Mouse (Mus musculus) kidney, embryonic 15.5 days (tissue): ENCODE measurements around the gene Flot2. TPM values are rescaled to one million over a fixed set of nuclear protein-coding genes. Genes with fewer than 3 reads are reported as not detected.

Experiments used
- ATAC-seq: fragments of 200-750 bp; cut with Nextera tagmentation; replicated peaks from 2 replicates; pipeline ENCODE4 v1.8.0; 2017; ENCODE audit warnings: moderate TSS enrichment; ENCODE audit not compliant: low FRiP score
- H3K27ac ChIP-seq: fragments of 300-500 bp; sonication (generic); 2 replicates; pipeline ENCODE4 v1.5.1; 2015; ENCODE audit warnings: mild to moderate bottlenecking, inconsistent platforms
- H3K27me3 ChIP-seq: fragments of 300-500 bp; sonication (generic); 2 replicates; pipeline ENCODE4 v1.6.1; 2015; ENCODE audit warnings: inconsistent platforms
- H3K36me3 ChIP-seq: fragments of 300-500 bp; sonication (generic); 2 replicates; pipeline ENCODE4 v1.6.1; 2015; ENCODE audit warnings: inconsistent platforms
- H3K4me1 ChIP-seq: fragments of 300-500 bp; sonication (generic); 2 replicates; pipeline ENCODE4 v1.6.1; 2015; ENCODE audit warnings: inconsistent platforms
- H3K4me2 ChIP-seq: fragments of 300-500 bp; sonication (generic); 2 replicates; pipeline ENCODE4 v1.6.1; 2015; ENCODE audit warnings: moderate library complexity, mild to moderate bottlenecking, inconsistent platforms
- H3K4me3 ChIP-seq: fragments of 300-500 bp; sonication (generic); replicated peaks from 2 replicates; pipeline ENCODE4 v1.5.1; 2015; ENCODE audit warnings: mild to moderate bottlenecking, inconsistent platforms
- H3K9ac ChIP-seq: fragments of 300-500 bp; sonication (generic); 2 replicates; pipeline ENCODE4 v1.6.1; 2015; ENCODE audit warnings: mild to moderate bottlenecking, inconsistent platforms
- H3K9me3 ChIP-seq: fragments of 300-500 bp; sonication (generic); replicated peaks from 2 replicates; pipeline ENCODE4 v1.6.1; 2016; ENCODE audit warnings: inconsistent platforms
- WGBS: fragments of 180-500 bp; shearing (Covaris S2); methylation state at CpG from one replicate; pipeline ENCODE4 v1.1.7; 2015; ENCODE audit warnings: mixed read lengths; 5-methylcytosine and 5-hydroxymethylcytosine counted together
- polyA plus RNA-seq: library from polyadenylated mRNA; unstranded; fragments of >200 nt; fragmentation: Nextera tagmentation; extraction: Ambion mirVana; gene quantifications from 2 replicates; pipeline ENCODE4 v1.2.1, GENCODE M21; 2015

Flot2 gene
- polyA plus RNA-seq, 1 experiment from 2014 or later = 53.2 TPM

GRCm38 (mm10) chr11:78067566-78067965 lies 29.8 kb downstream of the Flot2 start:
- Histone ChIP-seq H3K4me3 (no peak overlapping the region), H3K27ac (no peak overlapping the region), H3K4me2 (no peak overlapping the region), H3K4me1 (no peaks in the 10 kb centered on the region), H3K27me3 (no peaks in the 10 kb centered on the region), H3K9me3 (no peaks in the 10 kb centered on the region), H3K9ac (no peak overlapping the region), H3K36me3 (peaks cover 10% of the 10 kb centered on the region)
- WGBS = 68% methylated on average over 5 of the region's 5 CpGs
- ATAC-seq = no peak

- ATAC-seq = no peak
- peaks cover 26% of the 10 kb centered on the region for H3K36me3 ChIP-seq
- no peak overlapping the region for H3K4me2 ChIP-seq
- no peak overlapping the region for H3K4me3 ChIP-seq
- no peaks in the 10 kb centered on the region for H3K9me3 ChIP-seq
- 77% methylated on average over 5 of the region's 5 CpGs for WGBS
- H3K9ac ChIP-seq = no peak overlapping the region
- H3K27me3 ChIP-seq = no peaks in the 10 kb centered on the region
- H3K27ac ChIP-seq = no peak overlapping the region
- no peaks in the 10 kb centered on the region for H3K4me1 ChIP-seq
Observed at GRCm38 (mm10) chr11:78069130-78069529, 31.4 kb downstream of the Flot2 start.

- Histone ChIP-seq H3K9ac (no peak overlapping the region), H3K4me1 (no peaks in the 10 kb centered on the region), H3K27me3 (no peaks in the 10 kb centered on the region), H3K4me2 (no peak overlapping the region), H3K27ac (no peak overlapping the region), H3K4me3 (no peak overlapping the region), H3K36me3 (peaks cover 31% of the 10 kb centered on the region), H3K9me3 (no peaks in the 10 kb centered on the region)
- 91% methylated on average over 6 of the region's 6 CpGs for WGBS
- ATAC-seq = peak; percentile 78
Observed at GRCm38 (mm10) chr11:78069646-78070045, 31.9 kb downstream of the Flot2 start.

- peaks cover 54% of the 10 kb centered on the region for H3K36me3 ChIP-seq
Observed at GRCm38 (mm10) chr11:78071938-78072337, 34.2 kb downstream of the Flot2 start.

GRCm38 (mm10) chr11:78072425-78073130 lies 34.8 kb downstream of the Flot2 start:
- Histone ChIP-seq H3K36me3 (peaks cover 60% of the 10 kb centered on the region), H3K9me3 (no peaks in the 10 kb centered on the region), H3K4me1 (no peaks in the 10 kb centered on the region), H3K9ac (no peak overlapping the region), H3K4me3 (no peak overlapping the region), H3K27me3 (no peaks in the 10 kb centered on the region), H3K27ac (no peak overlapping the region), H3K4me2 (no peak overlapping the region)
- 25% methylated on average over 6 of the region's 6 CpGs for WGBS
- no peak for ATAC-seq

More at GRCm38 (mm10) chr11:78071938-78072337, 34.2 kb downstream of the Flot2 start:
- Histone ChIP-seq H3K27ac (no peak overlapping the region), H3K9ac (no peak overlapping the region), H3K9me3 (no peaks in the 10 kb centered on the region), H3K4me3 (no peak overlapping the region), H3K27me3 (no peaks in the 10 kb centered on the region), H3K4me1 (no peaks in the 10 kb centered on the region), H3K4me2 (no peak overlapping the region)
- no peak for ATAC-seq
- WGBS = 80% methylated on average over 5 of the region's 5 CpGs

GRCm38 (mm10) chr11:78073577-78074276 lies 36.0 kb downstream of the Flot2 start:
- H3K36me3 ChIP-seq = peaks cover 65% of the 10 kb centered on the region
- no peaks in the 10 kb centered on the region for H3K27me3 ChIP-seq
- no peaks in the 10 kb centered on the region for H3K9me3 ChIP-seq
- ATAC-seq = peak; percentile 40
- no peak overlapping the region for H3K27ac ChIP-seq
- no peak overlapping the region for H3K4me2 ChIP-seq
- H3K9ac ChIP-seq = no peak overlapping the region
- H3K4me1 ChIP-seq = no peaks in the 10 kb centered on the region
- no peak overlapping the region for H3K4me3 ChIP-seq
- 92% methylated on average over 9 of the region's 9 CpGs for WGBS

- Histone ChIP-seq H3K9ac (no peak overlapping the region), H3K27me3 (no peaks in the 10 kb centered on the region), H3K36me3 (peaks cover 65% of the 10 kb centered on the region), H3K27ac (no peak overlapping the region), H3K9me3 (no peaks in the 10 kb centered on the region), H3K4me2 (no peak overlapping the region), H3K4me1 (peaks cover 5% of the 10 kb centered on the region), H3K4me3 (no peak overlapping the region)
- peak; percentile 27; the same call in 1 of the 2 replicates for ATAC-seq
- WGBS = 82% methylated on average over 2 of the region's 2 CpGs
Observed at GRCm38 (mm10) chr11:78074277-78074652, 36.5 kb downstream of the Flot2 start.

- 90% methylated on average over 4 of the region's 4 CpGs for WGBS
- Histone ChIP-seq H3K9ac (no peak overlapping the region), H3K27ac (no peak overlapping the region), H3K4me1 (peaks cover 9% of the 10 kb centered on the region), H3K4me2 (no peak overlapping the region), H3K9me3 (no peaks in the 10 kb centered on the region), H3K36me3 (peaks cover 65% of the 10 kb centered on the region), H3K27me3 (no peaks in the 10 kb centered on the region), H3K4me3 (no peak overlapping the region)
- ATAC-seq = no peak
Observed at GRCm38 (mm10) chr11:78074666-78075065, 36.9 kb downstream of the Flot2 start.

GRCm38 (mm10) chr11:78079961-78080921 lies 42.5 kb downstream of the Flot2 start, which contains the start of gene Eral1:
TSS of gene Eral1 (minus strand) at chr11:78080383.
- peaks cover 15% of the 10 kb centered on the region for H3K4me1 ChIP-seq
- H3K9me3 ChIP-seq = no peaks in the 10 kb centered on the region
- H3K27ac ChIP-seq = peak within 1 kb of the TSS; percentile 78
- H3K4me3 ChIP-seq = peak within 1 kb of the TSS; percentile 93
- 1% methylated on average over 42 of the region's 42 CpGs for WGBS
- ATAC-seq = peak; percentile 90
- H3K36me3 ChIP-seq = peaks cover 29% of the 10 kb centered on the region
- peak within 1 kb of the TSS; percentile 90 for H3K9ac ChIP-seq
- H3K27me3 ChIP-seq = no peaks in the 10 kb centered on the region
- H3K4me2 ChIP-seq = peak within 1 kb of the TSS; percentile 88

GRCm38 (mm10) chr11:78083595-78083994 lies 45.9 kb downstream of the Flot2 start:
- 36% methylated on average over 1 of the region's 1 CpGs for WGBS
- H3K9me3 ChIP-seq = no peaks in the 10 kb centered on the region
- no peaks in the 10 kb centered on the region for H3K27me3 ChIP-seq
- ATAC-seq = no peak
- H3K4me2 ChIP-seq = no peak overlapping the region
- H3K27ac ChIP-seq = no peak overlapping the region
- H3K4me3 ChIP-seq = no peak overlapping the region
- H3K36me3 ChIP-seq = no peaks in the 10 kb centered on the region
- peaks cover 15% of the 10 kb centered on the region for H3K4me1 ChIP-seq
- H3K9ac ChIP-seq = no peak overlapping the region

GRCm38 (mm10) chr11:78086925-78087479 lies 49.3 kb downstream of the Flot2 start:
- Histone ChIP-seq H3K4me3 (no peak overlapping the region), H3K4me2 (no peak overlapping the region), H3K36me3 (no peaks in the 10 kb centered on the region), H3K27ac (no peak overlapping the region), H3K9ac (no peak overlapping the region), H3K4me1 (no peaks in the 10 kb centered on the region), H3K9me3 (no peaks in the 10 kb centered on the region), H3K27me3 (no peaks in the 10 kb centered on the region)
- 69% methylated on average over 4 of the region's 4 CpGs for WGBS
- ATAC-seq = no peak
